Mouse (Mus musculus): ENCODE results near the gene Npw.
"Not testable (repeated sequence)": the region's sequence is repeated elsewhere in the genome, so short reads cannot be mapped to it uniquely, and the experiment has no call there.

- not testable (repeated sequence) for TF ChIP-seq CTCF, POLR2A (IDR thresholded peaks at IDR 0.05; ENCODE audit: insufficient read depth, low read depth, low read length)
Observed at GRCm38 (mm10) chr17:24669214-24669544, 10.9 kb upstream of the Npw start.
